Mouse (Mus musculus): ENCODE data around the gene Card19. TPM values are rescaled to one million over a fixed set of nuclear protein-coding genes. Genes with fewer than 3 reads are reported as not detected.
A peak's percentile ranks its signal among the peaks of the same experiment; 100 is the strongest.

Gene Card19
- polyA plus RNA-seq (2014; fragmentation: Nextera tagmentation; extraction: Ambion mirVana): 32.9 and 34.2 TPM in 2 replicates

DNA sequence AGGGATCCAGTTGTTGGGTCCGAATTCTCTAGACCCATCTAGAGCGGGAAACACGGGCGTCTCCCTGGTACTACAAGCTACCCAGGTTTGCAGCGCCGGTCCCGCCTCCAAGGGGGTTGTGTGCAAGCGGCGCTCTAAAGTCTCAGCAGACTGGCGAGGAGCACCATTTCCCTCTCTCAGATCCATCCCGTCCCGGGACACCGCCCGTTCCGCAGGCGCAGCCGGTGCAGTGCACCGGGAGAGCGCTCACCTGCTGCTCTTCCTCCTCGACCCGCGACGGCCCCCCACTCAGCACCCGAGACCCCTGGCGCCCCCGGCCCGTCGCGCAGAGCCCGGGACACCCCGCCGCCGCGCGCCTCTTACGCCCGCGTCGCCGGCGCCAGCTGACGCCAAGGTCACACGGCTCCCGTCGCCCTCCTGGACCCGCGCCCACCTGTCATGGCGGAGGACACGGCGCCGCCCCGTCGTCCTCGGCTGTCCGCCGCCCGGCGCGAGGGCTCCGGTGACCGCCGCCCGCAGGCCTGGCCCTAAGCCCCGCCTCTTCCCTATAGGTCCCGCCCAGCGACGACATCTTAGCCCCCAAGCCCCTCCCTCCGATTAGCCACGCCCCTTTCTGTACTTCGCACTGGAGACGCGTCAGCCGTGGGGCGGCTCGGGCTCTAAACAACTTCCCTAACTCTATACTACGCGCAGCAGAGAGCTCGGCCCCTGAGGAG is at the start of gene Card19:
Gene Card19 (minus strand): TSS at position 534 of the 716 bp plus-strand sequence.
- no peaks in the 10 kb centered on the region for H3K36me3 ChIP-seq (ENCODE audit: control insufficient read depth, insufficient read depth, low read length)
- WGBS: under 1% methylated on average over 78 of the region's 78 CpGs
- no peaks in the 10 kb centered on the region for H3K9me3 ChIP-seq (ENCODE audit: control insufficient read depth, low read length)
- H3K9ac ChIP-seq (ENCODE audit: low read length): peak within 1 kb of the TSS; percentile 70
- DNase-seq (ENCODE audit: low spot score) (peak; percentile 96), ATAC-seq (ENCODE audit: insufficient number of reproducible peaks, low FRiP score, low TSS enrichment, low read depth) (peak; percentile 85)
- H3K27me3 ChIP-seq (ENCODE audit: control insufficient read depth, insufficient read depth, low read length): no peaks in the 10 kb centered on the region
- H3K27ac ChIP-seq (replicated peaks; ENCODE audit: low read depth, low read length): peak within 1 kb of the TSS; percentile 55; the same call in 1 of the 2 replicates
- peak within 1 kb of the TSS; percentile 87 for H3K4me2 ChIP-seq (ENCODE audit: low read depth, severe bottlenecking)
- peak within 1 kb of the TSS; percentile 73 for H3K4me3 ChIP-seq (ENCODE audit: low read depth, low read length)
- peaks cover 6% of the 10 kb centered on the region for H3K4me1 ChIP-seq (ENCODE audit: control insufficient read depth, insufficient read depth, low read length)

DNA sequence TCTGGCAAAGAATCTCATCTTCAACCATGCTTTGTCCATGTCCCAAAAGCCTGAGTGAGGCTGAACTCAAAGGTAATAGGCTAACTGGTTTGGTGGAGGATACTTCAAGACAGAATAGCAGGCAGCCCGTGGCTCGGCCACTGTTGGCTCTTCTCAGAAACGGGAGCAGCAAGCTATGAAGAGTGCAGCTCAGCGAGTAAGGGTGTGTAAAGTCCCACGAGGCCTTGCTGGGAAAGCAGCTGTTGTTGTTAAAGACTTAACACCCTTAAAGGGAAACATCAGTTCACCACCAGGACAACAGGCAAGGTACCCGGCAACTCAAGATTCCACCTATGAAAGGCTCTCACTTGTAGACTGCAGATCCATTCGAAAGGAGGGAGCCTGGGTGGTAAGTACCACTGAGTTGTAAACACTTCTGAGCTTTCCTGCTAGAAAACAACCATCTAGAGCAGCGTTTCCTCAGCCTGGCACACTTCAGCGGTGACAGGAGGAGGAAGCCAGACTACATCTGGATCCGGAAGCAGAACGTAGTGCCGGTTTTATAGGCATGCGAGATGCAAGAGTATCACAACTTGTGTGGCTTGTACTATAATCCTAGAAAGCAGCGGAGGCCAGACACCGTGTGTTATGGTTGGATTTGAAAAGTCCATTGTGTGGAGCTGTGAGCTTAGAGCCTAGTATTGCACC is 44.3 kb upstream of the Card19 start:
- ATAC-seq (ENCODE audit: insufficient number of reproducible peaks, low FRiP score, low TSS enrichment, low read depth): no peak
- no peak for DNase-seq (ENCODE audit: low spot score)

GRCm38 (mm10) chr13:49257819-49258313 is 42.0 kb upstream of the Card19 start:
- no peak overlapping the region for H3K9ac ChIP-seq (ENCODE audit: low read length)
- H3K4me3 ChIP-seq (ENCODE audit: low read depth, low read length): no peak overlapping the region
- no peaks in the 10 kb centered on the region for H3K27me3 ChIP-seq (ENCODE audit: control insufficient read depth, insufficient read depth, low read length)
- ATAC-seq (ENCODE audit: insufficient number of reproducible peaks, low FRiP score, low TSS enrichment, low read depth) (no peak), DNase-seq (ENCODE audit: low spot score) (no peak)
- H3K4me1 ChIP-seq (ENCODE audit: control insufficient read depth, insufficient read depth, low read length): no peaks in the 10 kb centered on the region
- no peak overlapping the region for H3K27ac ChIP-seq (replicated peaks; ENCODE audit: low read depth, low read length)
- WGBS: 70% methylated on average over 3 of the region's 3 CpGs
- H3K9me3 ChIP-seq (ENCODE audit: control insufficient read depth, low read length): no peaks in the 10 kb centered on the region
- H3K4me2 ChIP-seq (ENCODE audit: low read depth, severe bottlenecking): no peak overlapping the region
- H3K36me3 ChIP-seq (ENCODE audit: control insufficient read depth, insufficient read depth, low read length): no peaks in the 10 kb centered on the region

More for the DNA sequence above, 44.3 kb upstream of the Card19 start:
- Histone ChIP-seq H3K27me3 (ENCODE audit: control insufficient read depth, insufficient read depth, low read length) (no peaks in the 10 kb centered on the region), H3K27ac (replicated peaks; ENCODE audit: low read depth, low read length) (no peak overlapping the region), H3K4me1 (ENCODE audit: control insufficient read depth, insufficient read depth, low read length) (no peaks in the 10 kb centered on the region), H3K36me3 (ENCODE audit: control insufficient read depth, insufficient read depth, low read length) (no peaks in the 10 kb centered on the region), H3K4me3 (ENCODE audit: low read depth, low read length) (no peak overlapping the region), H3K9me3 (ENCODE audit: control insufficient read depth, low read length) (no peaks in the 10 kb centered on the region), H3K9ac (ENCODE audit: low read length) (no peak overlapping the region), H3K4me2 (ENCODE audit: low read depth, severe bottlenecking) (no peak overlapping the region)
- 71% methylated on average over 15 of the region's 15 CpGs for WGBS

DNA sequence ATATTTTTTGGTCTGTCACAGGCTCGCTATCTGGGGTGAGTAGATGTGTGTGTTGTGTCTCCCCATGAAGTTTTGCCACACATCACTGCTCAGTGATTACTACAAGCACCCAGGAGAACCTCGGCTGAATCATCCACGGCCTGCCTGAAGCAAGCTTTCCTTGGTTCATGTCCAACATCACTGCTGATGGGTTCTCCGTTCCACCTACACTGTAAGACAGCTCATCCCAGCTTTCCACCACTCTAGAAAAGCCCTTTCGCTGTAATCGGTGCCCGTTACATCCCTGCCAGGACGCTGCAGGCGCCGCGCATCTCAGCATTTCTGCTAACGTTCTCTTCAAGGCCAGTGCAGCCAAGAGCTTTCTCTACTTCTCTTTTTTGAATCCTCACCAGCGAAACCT is 36.9 kb upstream of the Card19 start:
- no peaks in the 10 kb centered on the region for H3K9me3 ChIP-seq (ENCODE audit: control insufficient read depth, low read length)
- no peaks in the 10 kb centered on the region for H3K36me3 ChIP-seq (ENCODE audit: control insufficient read depth, insufficient read depth, low read length)
- no peak for ATAC-seq (ENCODE audit: insufficient number of reproducible peaks, low FRiP score, low TSS enrichment, low read depth)
- 0 out of 2 replicates have a peak, but pooled peaks cover 2% of the 10 kb centered on the region for H3K4me1 ChIP-seq (ENCODE audit: control insufficient read depth, insufficient read depth, low read length)
- H3K27ac ChIP-seq (replicated peaks; ENCODE audit: low read depth, low read length): no peak overlapping the region
- no peak for DNase-seq (ENCODE audit: low spot score)
- no peak overlapping the region for H3K4me2 ChIP-seq (ENCODE audit: low read depth, severe bottlenecking)
- H3K4me3 ChIP-seq (ENCODE audit: low read depth, low read length): no peak overlapping the region
- WGBS: 90% methylated on average over 13 of the region's 13 CpGs
- H3K9ac ChIP-seq (ENCODE audit: low read length): no peak overlapping the region
- H3K27me3 ChIP-seq (ENCODE audit: control insufficient read depth, insufficient read depth, low read length): peaks cover 10% of the 10 kb centered on the region

DNA sequence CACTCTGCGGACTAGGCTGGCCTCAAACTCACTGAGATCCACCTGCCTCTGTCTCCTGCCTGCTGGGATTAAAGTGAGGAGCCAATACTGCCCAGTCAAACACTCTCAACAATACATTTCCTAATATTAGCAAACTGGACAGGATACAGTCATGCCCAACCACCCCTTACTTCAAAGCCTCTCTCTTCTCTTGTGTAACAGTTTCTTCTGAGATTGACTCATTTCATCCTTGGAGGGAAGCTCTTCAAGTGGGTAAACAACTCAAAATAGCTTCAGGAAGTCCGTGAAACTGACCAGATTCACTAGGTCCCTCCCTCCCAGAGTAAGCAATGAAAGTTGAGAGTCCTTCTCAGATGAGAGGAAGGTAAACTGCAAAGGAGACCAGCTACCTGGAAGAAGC is 36.3 kb upstream of the Card19 start:
- H3K36me3 ChIP-seq (ENCODE audit: control insufficient read depth, insufficient read depth, low read length): no peaks in the 10 kb centered on the region
- no peaks in the 10 kb centered on the region for H3K9me3 ChIP-seq (ENCODE audit: control insufficient read depth, low read length)

GRCm38 (mm10) chr13:49250716-49251517 is 35.1 kb upstream of the Card19 start:
- no peak for ATAC-seq (ENCODE audit: insufficient number of reproducible peaks, low FRiP score, low TSS enrichment, low read depth)
- no peaks in the 10 kb centered on the region for H3K9me3 ChIP-seq (ENCODE audit: control insufficient read depth, low read length)
- H3K4me3 ChIP-seq (ENCODE audit: low read depth, low read length): no peak overlapping the region

More for the DNA sequence above, 36.3 kb upstream of the Card19 start:
- 0 out of 2 replicates have a peak, but pooled peaks cover 2% of the 10 kb centered on the region for H3K4me1 ChIP-seq (ENCODE audit: control insufficient read depth, insufficient read depth, low read length)
- 78% methylated on average over 2 of the region's 2 CpGs for WGBS
- no peak overlapping the region for H3K27ac ChIP-seq (replicated peaks; ENCODE audit: low read depth, low read length)
- ATAC-seq (ENCODE audit: insufficient number of reproducible peaks, low FRiP score, low TSS enrichment, low read depth) (no peak), DNase-seq (ENCODE audit: low spot score) (no peak)
- H3K4me3 ChIP-seq (ENCODE audit: low read depth, low read length): no peak overlapping the region
- no peak overlapping the region for H3K9ac ChIP-seq (ENCODE audit: low read length)
- H3K27me3 ChIP-seq (ENCODE audit: control insufficient read depth, insufficient read depth, low read length): peaks cover 17% of the 10 kb centered on the region
- H3K4me2 ChIP-seq (ENCODE audit: low read depth, severe bottlenecking): no peak overlapping the region

DNA sequence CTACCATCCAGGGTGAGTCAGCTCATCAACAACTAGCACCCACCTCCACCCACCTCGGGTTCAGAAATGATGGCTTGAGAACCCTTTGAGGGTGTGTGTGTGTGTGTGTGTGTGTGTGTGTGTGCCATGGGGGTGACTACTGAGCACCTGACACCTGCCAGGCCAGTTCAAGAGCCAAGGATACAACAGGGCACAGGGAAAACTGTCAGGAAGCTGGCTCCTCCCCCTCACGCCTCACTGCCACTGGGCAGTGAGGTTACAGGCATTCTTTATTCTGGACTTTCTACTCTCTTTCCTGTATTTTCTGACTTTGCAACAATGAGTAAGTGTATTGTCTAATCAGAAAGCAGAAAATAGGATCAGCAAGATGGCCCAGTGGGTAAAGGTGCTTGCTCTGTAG is 33.8 kb upstream of the Card19 start:
- DNase-seq (ENCODE audit: low spot score) (no peak), ATAC-seq (ENCODE audit: insufficient number of reproducible peaks, low FRiP score, low TSS enrichment, low read depth) (no peak)
- 71% methylated on average over 2 of the region's 2 CpGs for WGBS
- no peak overlapping the region for H3K9ac ChIP-seq (ENCODE audit: low read length)
- H3K36me3 ChIP-seq (ENCODE audit: control insufficient read depth, insufficient read depth, low read length): no peaks in the 10 kb centered on the region
- H3K9me3 ChIP-seq (ENCODE audit: control insufficient read depth, low read length): no peaks in the 10 kb centered on the region
- H3K4me3 ChIP-seq (ENCODE audit: low read depth, low read length): no peak overlapping the region
- 0 out of 2 replicates have a peak, but pooled peaks cover 2% of the 10 kb centered on the region for H3K4me1 ChIP-seq (ENCODE audit: control insufficient read depth, insufficient read depth, low read length)
- H3K27me3 ChIP-seq (ENCODE audit: control insufficient read depth, insufficient read depth, low read length): peaks cover 25% of the 10 kb centered on the region
- H3K4me2 ChIP-seq (ENCODE audit: low read depth, severe bottlenecking): no peak overlapping the region
- H3K27ac ChIP-seq (replicated peaks; ENCODE audit: low read depth, low read length): no peak overlapping the region

More at GRCm38 (mm10) chr13:49250716-49251517, 35.1 kb upstream of the Card19 start:
- H3K4me2 ChIP-seq (ENCODE audit: low read depth, severe bottlenecking): no peak overlapping the region
- H3K9ac ChIP-seq (ENCODE audit: low read length): no peak overlapping the region
- DNase-seq (ENCODE audit: low spot score): no peak
- no peaks in the 10 kb centered on the region for H3K36me3 ChIP-seq (ENCODE audit: control insufficient read depth, insufficient read depth, low read length)
- WGBS: 40% methylated on average over 4 of the region's 4 CpGs
- 0 out of 2 replicates have a peak, but pooled peaks cover 2% of the 10 kb centered on the region for H3K4me1 ChIP-seq (ENCODE audit: control insufficient read depth, insufficient read depth, low read length)
- H3K27me3 ChIP-seq (ENCODE audit: control insufficient read depth, insufficient read depth, low read length): peaks cover 23% of the 10 kb centered on the region
- H3K27ac ChIP-seq (replicated peaks; ENCODE audit: low read depth, low read length): no peak overlapping the region

GRCm38 (mm10) chr13:49248923-49249322 is 33.1 kb upstream of the Card19 start:
- no peak overlapping the region for H3K4me2 ChIP-seq (ENCODE audit: low read depth, severe bottlenecking)
- ATAC-seq (ENCODE audit: insufficient number of reproducible peaks, low FRiP score, low TSS enrichment, low read depth): no peak
- H3K27me3 ChIP-seq (ENCODE audit: control insufficient read depth, insufficient read depth, low read length): peaks cover 25% of the 10 kb centered on the region
- DNase-seq (ENCODE audit: low spot score): no peak
- no peak overlapping the region for H3K4me3 ChIP-seq (ENCODE audit: low read depth, low read length)
- no peak overlapping the region for H3K9ac ChIP-seq (ENCODE audit: low read length)
- 0 out of 2 replicates have a peak, but pooled peaks cover 2% of the 10 kb centered on the region for H3K4me1 ChIP-seq (ENCODE audit: control insufficient read depth, insufficient read depth, low read length)
- no peaks in the 10 kb centered on the region for H3K9me3 ChIP-seq (ENCODE audit: control insufficient read depth, low read length)
- WGBS: 65% methylated on average over 3 of the region's 3 CpGs
- H3K36me3 ChIP-seq (ENCODE audit: control insufficient read depth, insufficient read depth, low read length): no peaks in the 10 kb centered on the region
- no peak overlapping the region for H3K27ac ChIP-seq (replicated peaks; ENCODE audit: low read depth, low read length)

Measured in limb, embryonic 11.5 days (tissue).